Mouse (Mus musculus): ENCODE measurements around the gene Stk33. TPM values are rescaled to one million over a fixed set of nuclear protein-coding genes. Genes with fewer than 3 reads are reported as not detected.

The Stk33 gene
- total and polyA plus RNA-seq, 2 experiments from 2014 or later, result 6.5 to 7.9 TPM

GRCm38 (mm10) chr7:109445012-109445411 lies 6.1 kb upstream of the Stk33 start:
- ATAC-seq (ENCODE audit: low FRiP score) (no peak), DNase-seq (ENCODE audit: low spot score) (peak; percentile 65)
- Histone ChIP-seq H3K4me1 (ENCODE audit: insufficient read depth, low read length) (no peaks in the 10 kb centered on the region; the same call in 1 of the 2 replicates), H3K36me3 (ENCODE audit: insufficient read depth, low read length) (no peaks in the 10 kb centered on the region), H3K9me3 (ENCODE audit: low read length) (no peaks in the 10 kb centered on the region), H3K4me3 (ENCODE audit: low read depth, low read length) (no peak overlapping the region), H3K27ac (ENCODE audit: low read depth, low read length) (no peak overlapping the region), H3K27me3 (ENCODE audit: insufficient read depth, low read length) (no peaks in the 10 kb centered on the region), H3K9ac (replicated peaks; ENCODE audit: low read length, poor library complexity, severe bottlenecking) (no peak overlapping the region), H3K4me2 (ENCODE audit: low read depth, low read length, poor library complexity, severe bottlenecking) (no peak overlapping the region)
- 11% methylated on average over 6 of the region's 6 CpGs for WGBS
- TF ChIP-seq CTCF (IDR thresholded peaks at IDR 0.05), result peak; percentile 85

- ATAC-seq (ENCODE audit: low FRiP score) (no peak), DNase-seq (ENCODE audit: low spot score) (no peak)
- peaks cover 2% of the 10 kb centered on the region; the same call in 1 of the 2 replicates for H3K4me1 ChIP-seq (ENCODE audit: insufficient read depth, low read length)
- H3K9ac ChIP-seq (replicated peaks; ENCODE audit: low read length, poor library complexity, severe bottlenecking), result no peak overlapping the region
- H3K27ac ChIP-seq (ENCODE audit: low read depth, low read length), result no peak overlapping the region
- TF ChIP-seq CTCF (IDR thresholded peaks at IDR 0.05), result no peak
- H3K4me3 ChIP-seq (ENCODE audit: low read depth, low read length), result no peak overlapping the region
- no peak overlapping the region for H3K4me2 ChIP-seq (ENCODE audit: low read depth, low read length, poor library complexity, severe bottlenecking)
- no peaks in the 10 kb centered on the region for H3K36me3 ChIP-seq (ENCODE audit: insufficient read depth, low read length)
- H3K9me3 ChIP-seq (ENCODE audit: low read length), result no peaks in the 10 kb centered on the region
- 90% methylated on average over 5 of the region's 5 CpGs for WGBS
- no peaks in the 10 kb centered on the region for H3K27me3 ChIP-seq (ENCODE audit: insufficient read depth, low read length)
These were observed 3.9 kb upstream of the Stk33 start for GRCm38 (mm10) chr7:109442739-109443138.

GRCm38 (mm10) chr7:109440697-109441269 lies 1.9 kb upstream of the Stk33 start:
- Histone ChIP-seq H3K4me3 (ENCODE audit: low read depth, low read length) (no peak overlapping the region), H3K27me3 (ENCODE audit: insufficient read depth, low read length) (no peaks in the 10 kb centered on the region), H3K9me3 (ENCODE audit: low read length) (no peaks in the 10 kb centered on the region), H3K27ac (ENCODE audit: low read depth, low read length) (no peak overlapping the region), H3K4me2 (ENCODE audit: low read depth, low read length, poor library complexity, severe bottlenecking) (0 out of 2 replicates have a peak overlapping the region, but pooled peaks have one; percentile 89), H3K4me1 (ENCODE audit: insufficient read depth, low read length) (peaks cover 2% of the 10 kb centered on the region; the same call in 1 of the 2 replicates), H3K36me3 (ENCODE audit: insufficient read depth, low read length) (no peaks in the 10 kb centered on the region), H3K9ac (replicated peaks; ENCODE audit: low read length, poor library complexity, severe bottlenecking) (no peak overlapping the region)
- TF ChIP-seq CTCF (IDR thresholded peaks at IDR 0.05), result peak; percentile 67
- DNase-seq (ENCODE audit: low spot score), result peak; percentile 19
- ATAC-seq (ENCODE audit: low FRiP score), result no peak
- 75% methylated on average over 9 of the region's 9 CpGs for WGBS

GRCm38 (mm10) chr7:109424422-109425159 lies 14.3 kb downstream of the Stk33 start:
- H3K4me2 ChIP-seq (ENCODE audit: low read depth, low read length, poor library complexity, severe bottlenecking), result no peak overlapping the region
- no peak overlapping the region for H3K4me3 ChIP-seq (ENCODE audit: low read depth, low read length)
- H3K9me3 ChIP-seq (ENCODE audit: low read length), result no peaks in the 10 kb centered on the region
- no peak overlapping the region for H3K27ac ChIP-seq (ENCODE audit: low read depth, low read length)
- peak; percentile 52 for ATAC-seq (ENCODE audit: low FRiP score)
- H3K9ac ChIP-seq (replicated peaks; ENCODE audit: low read length, poor library complexity, severe bottlenecking), result no peak overlapping the region
- H3K4me1 ChIP-seq (ENCODE audit: insufficient read depth, low read length), result no peaks in the 10 kb centered on the region
- H3K27me3 ChIP-seq (ENCODE audit: insufficient read depth, low read length), result no peaks in the 10 kb centered on the region
- no peaks in the 10 kb centered on the region for H3K36me3 ChIP-seq (ENCODE audit: insufficient read depth, low read length)
- DNase-seq (ENCODE audit: low spot score), result peak; percentile 79
- WGBS, result 72% methylated on average over 3 of the region's 3 CpGs
- peak; percentile 79 for TF ChIP-seq CTCF (IDR thresholded peaks at IDR 0.05)

GRCm38 (mm10) chr7:109422803-109423202 lies 16.1 kb downstream of the Stk33 start:
- H3K27me3 ChIP-seq (ENCODE audit: insufficient read depth, low read length), result no peaks in the 10 kb centered on the region
- no peak overlapping the region for H3K4me3 ChIP-seq (ENCODE audit: low read depth, low read length)
- no peaks in the 10 kb centered on the region for H3K4me1 ChIP-seq (ENCODE audit: insufficient read depth, low read length)
- no peak overlapping the region for H3K9ac ChIP-seq (replicated peaks; ENCODE audit: low read length, poor library complexity, severe bottlenecking)
- H3K36me3 ChIP-seq (ENCODE audit: insufficient read depth, low read length), result no peaks in the 10 kb centered on the region
- no peak for ATAC-seq (ENCODE audit: low FRiP score)
- TF ChIP-seq CTCF (IDR thresholded peaks at IDR 0.05), result no peak
- no peak overlapping the region for H3K27ac ChIP-seq (ENCODE audit: low read depth, low read length)
- DNase-seq (ENCODE audit: low spot score), result no peak
- WGBS, result 73% methylated on average over 8 of the region's 8 CpGs
- no peaks in the 10 kb centered on the region for H3K9me3 ChIP-seq (ENCODE audit: low read length)
- no peak overlapping the region for H3K4me2 ChIP-seq (ENCODE audit: low read depth, low read length, poor library complexity, severe bottlenecking)

GRCm38 (mm10) chr7:109405491-109405890 lies 33.4 kb downstream of the Stk33 start:
- TF ChIP-seq CTCF (IDR thresholded peaks at IDR 0.05), result no peak
- Histone ChIP-seq H3K4me1 (ENCODE audit: insufficient read depth, low read length) (no peaks in the 10 kb centered on the region), H3K27ac (ENCODE audit: low read depth, low read length) (no peak overlapping the region; the same call in 1 of the 2 replicates), H3K9me3 (ENCODE audit: low read length) (no peaks in the 10 kb centered on the region), H3K27me3 (ENCODE audit: insufficient read depth, low read length) (no peaks in the 10 kb centered on the region), H3K4me3 (ENCODE audit: low read depth, low read length) (no peak overlapping the region), H3K4me2 (ENCODE audit: low read depth, low read length, poor library complexity, severe bottlenecking) (no peak overlapping the region), H3K36me3 (ENCODE audit: insufficient read depth, low read length) (no peaks in the 10 kb centered on the region), H3K9ac (replicated peaks; ENCODE audit: low read length, poor library complexity, severe bottlenecking) (no peak overlapping the region)
- ATAC-seq (ENCODE audit: low FRiP score) (no peak), DNase-seq (ENCODE audit: low spot score) (peak; percentile 38)
- 58% methylated on average over 7 of the region's 7 CpGs for WGBS
